Mouse (Mus musculus) intestine, embryonic 15.5 days (tissue): ENCODE results near the gene Sec22c. TPM values are rescaled to one million over a fixed set of nuclear protein-coding genes. Genes with fewer than 3 reads are reported as not detected.

Experiments used
- ATAC-seq: fragments of 200-750 bp; cut with Nextera tagmentation; 2 replicates; pipeline ENCODE4 v1.8.0; 2017; ENCODE audit warnings: moderate TSS enrichment, moderate library complexity
- H3K27ac ChIP-seq: fragments of 300-500 bp; sonication (generic); 2 replicates; pipeline ENCODE4 v1.5.1; 2015; ENCODE audit warnings: mild to moderate bottlenecking, inconsistent platforms
- H3K27me3 ChIP-seq: fragments of 300-500 bp; sonication (generic); replicated peaks from 2 replicates; pipeline ENCODE4 v1.6.1; 2015; ENCODE audit warnings: inconsistent platforms
- H3K36me3 ChIP-seq: fragments of 300-500 bp; sonication (generic); 2 replicates; pipeline ENCODE4 v1.6.1; 2015; ENCODE audit warnings: inconsistent platforms
- H3K4me1 ChIP-seq: fragments of 300-500 bp; sonication (generic); replicated peaks from 2 replicates; pipeline ENCODE4 v1.6.1; 2015; ENCODE audit warnings: inconsistent platforms
- H3K4me2 ChIP-seq: fragments of 300-500 bp; sonication (generic); replicated peaks from 2 replicates; pipeline ENCODE4 v1.6.1; 2015; ENCODE audit warnings: mild to moderate bottlenecking, inconsistent platforms
- H3K4me3 ChIP-seq: fragments of 300-500 bp; sonication (generic); replicated peaks from 2 replicates; pipeline ENCODE4 v1.5.1; 2015; ENCODE audit warnings: inconsistent platforms
- H3K9ac ChIP-seq: fragments of 300-500 bp; sonication (generic); 2 replicates; pipeline ENCODE4 v1.6.1; 2015; ENCODE audit warnings: inconsistent platforms
- H3K9me3 ChIP-seq: fragments of 300-500 bp; sonication (generic); 2 replicates; pipeline ENCODE4 v1.6.1; 2016; ENCODE audit warnings: inconsistent platforms
- WGBS: fragments of 180-500 bp; shearing (Covaris S2); methylation state at CpG from one replicate; pipeline ENCODE4 v1.1.7; 2015; 5-methylcytosine and 5-hydroxymethylcytosine counted together
- polyA plus RNA-seq: library from polyadenylated mRNA; unstranded; fragments of >200 nt; fragmentation: Nextera tagmentation; extraction: Ambion mirVana; gene quantifications from 2 replicates; pipeline ENCODE4 v1.2.1, GENCODE M21; 2015

The Sec22c gene
- polyA plus RNA-seq, 1 experiment from 2014 or later, result 14.5 TPM

GRCm38 (mm10) chr9:121682037-121682680, 23.1 kb downstream of the Sec22c start:
- no peak overlapping the region for H3K9ac ChIP-seq
- 76% methylated on average over 18 of the region's 18 CpGs for WGBS

GRCm38 (mm10) chr9:121681191-121681590, 24.1 kb downstream of the Sec22c start:
- H3K36me3 ChIP-seq, result peaks cover 10% of the 10 kb centered on the region
- H3K4me3 ChIP-seq, result no peak overlapping the region
- no peaks in the 10 kb centered on the region for H3K27me3 ChIP-seq
- ATAC-seq, result no peak
- H3K9me3 ChIP-seq, result no peaks in the 10 kb centered on the region
- H3K4me2 ChIP-seq, result no peak overlapping the region
- H3K4me1 ChIP-seq, result peaks cover 7% of the 10 kb centered on the region; the same call in 1 of the 2 replicates
- WGBS, result 65% methylated on average over 8 of the region's 8 CpGs
- H3K27ac ChIP-seq, result no peak overlapping the region
- no peak overlapping the region for H3K9ac ChIP-seq

More at GRCm38 (mm10) chr9:121682037-121682680, 23.1 kb downstream of the Sec22c start:
- no peaks in the 10 kb centered on the region for H3K27me3 ChIP-seq
- no peak overlapping the region for H3K4me3 ChIP-seq
- peaks cover 10% of the 10 kb centered on the region for H3K36me3 ChIP-seq
- peaks cover 5% of the 10 kb centered on the region; the same call in 1 of the 2 replicates for H3K4me1 ChIP-seq
- H3K4me2 ChIP-seq, result no peak overlapping the region
- no peak overlapping the region for H3K27ac ChIP-seq
- no peaks in the 10 kb centered on the region for H3K9me3 ChIP-seq
- ATAC-seq, result no peak

GRCm38 (mm10) chr9:121679549-121679948, 25.7 kb downstream of the Sec22c start:
- Histone ChIP-seq H3K4me1 (peaks cover 7% of the 10 kb centered on the region; the same call in 1 of the 2 replicates), H3K27me3 (no peaks in the 10 kb centered on the region), H3K36me3 (no peaks in the 10 kb centered on the region), H3K27ac (no peak overlapping the region), H3K4me2 (no peak overlapping the region), H3K9ac (no peak overlapping the region), H3K9me3 (no peaks in the 10 kb centered on the region), H3K4me3 (no peak overlapping the region)
- ATAC-seq, result peak; percentile 75
- 15% methylated on average over 6 of the region's 6 CpGs for WGBS

- Histone ChIP-seq H3K36me3 (no peaks in the 10 kb centered on the region), H3K4me3 (no peak overlapping the region), H3K27ac (no peak overlapping the region), H3K9ac (no peak overlapping the region), H3K4me2 (no peak overlapping the region), H3K4me1 (peaks cover 7% of the 10 kb centered on the region; the same call in 1 of the 2 replicates), H3K27me3 (no peaks in the 10 kb centered on the region), H3K9me3 (no peaks in the 10 kb centered on the region)
- 36% methylated on average over 8 of the region's 8 CpGs for WGBS
- no peak for ATAC-seq
Observed at GRCm38 (mm10) chr9:121677476-121677875, 27.8 kb downstream of the Sec22c start.

- Histone ChIP-seq H3K4me3 (no peak overlapping the region), H3K9me3 (no peaks in the 10 kb centered on the region), H3K4me1 (peaks cover 11% of the 10 kb centered on the region), H3K27ac (no peak overlapping the region), H3K4me2 (no peak overlapping the region), H3K27me3 (no peaks in the 10 kb centered on the region), H3K36me3 (no peaks in the 10 kb centered on the region), H3K9ac (no peak overlapping the region)
- no peak for ATAC-seq
- 35% methylated on average over 4 of the region's 4 CpGs for WGBS
Observed at GRCm38 (mm10) chr9:121677069-121677468, 28.2 kb downstream of the Sec22c start.

- H3K9ac ChIP-seq, result no peak overlapping the region
- ATAC-seq, result no peak
- no peak overlapping the region for H3K27ac ChIP-seq
- no peaks in the 10 kb centered on the region; the same call in 1 of the 2 replicates for H3K27me3 ChIP-seq
- 80% methylated on average over 2 of the region's 2 CpGs for WGBS
- no peaks in the 10 kb centered on the region for H3K9me3 ChIP-seq
- no peaks in the 10 kb centered on the region for H3K36me3 ChIP-seq
- H3K4me2 ChIP-seq, result no peak overlapping the region
- peaks cover 16% of the 10 kb centered on the region for H3K4me1 ChIP-seq
- H3K4me3 ChIP-seq, result no peak overlapping the region
Observed at GRCm38 (mm10) chr9:121675556-121675955, 29.7 kb downstream of the Sec22c start.

GRCm38 (mm10) chr9:121675011-121675410, 30.3 kb downstream of the Sec22c start:
- Histone ChIP-seq H3K27me3 (peaks cover 3% of the 10 kb centered on the region; the same call in 1 of the 2 replicates), H3K27ac (no peak overlapping the region), H3K9ac (no peak overlapping the region), H3K4me2 (no peak overlapping the region), H3K36me3 (no peaks in the 10 kb centered on the region), H3K4me3 (no peak overlapping the region), H3K9me3 (no peaks in the 10 kb centered on the region), H3K4me1 (peaks cover 20% of the 10 kb centered on the region)
- no peak for ATAC-seq
- WGBS, result 74% methylated on average over 9 of the region's 9 CpGs

- 90% methylated on average over 5 of the region's 5 CpGs for WGBS
- Histone ChIP-seq H3K4me1 (peaks cover 27% of the 10 kb centered on the region), H3K27me3 (peaks cover 16% of the 10 kb centered on the region; the same call in 1 of the 2 replicates), H3K4me3 (no peak overlapping the region), H3K4me2 (no peak overlapping the region), H3K9me3 (no peaks in the 10 kb centered on the region), H3K9ac (no peak overlapping the region), H3K36me3 (no peaks in the 10 kb centered on the region), H3K27ac (no peak overlapping the region)
- no peak for ATAC-seq
Observed at GRCm38 (mm10) chr9:121673716-121674115, 31.6 kb downstream of the Sec22c start.

GRCm38 (mm10) chr9:121672311-121672710, 33.0 kb downstream of the Sec22c start:
- peaks cover 32% of the 10 kb centered on the region for H3K4me1 ChIP-seq
- WGBS, result 45% methylated on average over 5 of the region's 5 CpGs

GRCm38 (mm10) chr9:121671300-121671699, 34.0 kb downstream of the Sec22c start:
- H3K27me3 ChIP-seq, result peaks cover 27% of the 10 kb centered on the region; the same call in 1 of the 2 replicates
- no peak overlapping the region for H3K27ac ChIP-seq
- H3K4me3 ChIP-seq, result no peak overlapping the region
- H3K4me2 ChIP-seq, result no peak overlapping the region
- H3K9ac ChIP-seq, result no peak overlapping the region
- peak; percentile 41 for ATAC-seq
- peaks cover 32% of the 10 kb centered on the region for H3K4me1 ChIP-seq
- 27% methylated on average over 7 of the region's 7 CpGs for WGBS
- H3K36me3 ChIP-seq, result no peaks in the 10 kb centered on the region
- H3K9me3 ChIP-seq, result no peaks in the 10 kb centered on the region

More at GRCm38 (mm10) chr9:121672311-121672710, 33.0 kb downstream of the Sec22c start:
- Histone ChIP-seq H3K9me3 (no peaks in the 10 kb centered on the region), H3K4me2 (no peak overlapping the region), H3K9ac (no peak overlapping the region), H3K4me3 (no peak overlapping the region), H3K36me3 (no peaks in the 10 kb centered on the region), H3K27ac (no peak overlapping the region), H3K27me3 (peaks cover 27% of the 10 kb centered on the region; the same call in 1 of the 2 replicates)
- 0 out of 2 replicates have a peak, but pooled peaks have one; percentile 18 for ATAC-seq

- H3K4me3 ChIP-seq, result peak overlapping the region; percentile 12
- H3K27me3 ChIP-seq, result peaks cover 27% of the 10 kb centered on the region; the same call in 1 of the 2 replicates
- H3K9ac ChIP-seq, result peak overlapping the region; percentile 31; the same call in 1 of the 2 replicates
- peak; percentile 64 for ATAC-seq
- 1% methylated on average over 28 of the region's 28 CpGs for WGBS
- no peak overlapping the region for H3K27ac ChIP-seq
- no peaks in the 10 kb centered on the region for H3K9me3 ChIP-seq
- no peaks in the 10 kb centered on the region for H3K36me3 ChIP-seq
- peak overlapping the region; percentile 64 for H3K4me2 ChIP-seq
- H3K4me1 ChIP-seq, result peaks cover 32% of the 10 kb centered on the region
Observed at GRCm38 (mm10) chr9:121669348-121669791, 35.9 kb downstream of the Sec22c start.

GRCm38 (mm10) chr9:121667822-121668221, 37.5 kb downstream of the Sec22c start:
- WGBS, result 78% methylated on average over 11 of the region's 11 CpGs

More at GRCm38 (mm10) chr9:121667822-121668221, 37.5 kb downstream of the Sec22c start:
- no peaks in the 10 kb centered on the region for H3K9me3 ChIP-seq
- no peaks in the 10 kb centered on the region for H3K36me3 ChIP-seq
- no peak overlapping the region for H3K4me2 ChIP-seq
- ATAC-seq, result no peak
- H3K4me3 ChIP-seq, result no peak overlapping the region
- H3K27ac ChIP-seq, result no peak overlapping the region
- H3K4me1 ChIP-seq, result peaks cover 32% of the 10 kb centered on the region
- H3K9ac ChIP-seq, result no peak overlapping the region
- peaks cover 27% of the 10 kb centered on the region; the same call in 1 of the 2 replicates for H3K27me3 ChIP-seq
